Mouse (Mus musculus): ENCODE data around the gene Npepl1. TPM values are rescaled to one million over a fixed set of nuclear protein-coding genes. Genes with fewer than 3 reads are reported as not detected.

Gene Npepl1
- total and polyA plus RNA-seq, 2 experiments from 2014 or later, result 18.8 to 29.5 TPM

GRCm38 (mm10) chr2:174071406-174071805, 38.7 kb upstream of the Npepl1 start:
- Histone ChIP-seq H3K4me2 (ENCODE audit: low read depth, low read length) (no peak overlapping the region), H3K27ac (no peak overlapping the region), H3K27me3 (ENCODE audit: insufficient read depth, low read length) (no peaks in the 10 kb centered on the region), H3K9me3 (ENCODE audit: low read length) (no peaks in the 10 kb centered on the region), H3K36me3 (ENCODE audit: insufficient read depth, low read length) (no peaks in the 10 kb centered on the region), H3K4me1 (ENCODE audit: insufficient read depth, low read length) (peaks cover 6% of the 10 kb centered on the region; the same call in 1 of the 2 replicates), H3K9ac (replicated peaks; ENCODE audit: low read length) (no peak overlapping the region), H3K4me3 (ENCODE audit: low read length) (no peak overlapping the region)
- ATAC-seq (no peak), DNase-seq (ENCODE audit: low spot score) (no peak)
- 93% methylated on average over 5 of the region's 5 CpGs for WGBS
- TF ChIP-seq CTCF (IDR thresholded peaks at IDR 0.05; ENCODE audit: low read depth), result no peak

DNA sequence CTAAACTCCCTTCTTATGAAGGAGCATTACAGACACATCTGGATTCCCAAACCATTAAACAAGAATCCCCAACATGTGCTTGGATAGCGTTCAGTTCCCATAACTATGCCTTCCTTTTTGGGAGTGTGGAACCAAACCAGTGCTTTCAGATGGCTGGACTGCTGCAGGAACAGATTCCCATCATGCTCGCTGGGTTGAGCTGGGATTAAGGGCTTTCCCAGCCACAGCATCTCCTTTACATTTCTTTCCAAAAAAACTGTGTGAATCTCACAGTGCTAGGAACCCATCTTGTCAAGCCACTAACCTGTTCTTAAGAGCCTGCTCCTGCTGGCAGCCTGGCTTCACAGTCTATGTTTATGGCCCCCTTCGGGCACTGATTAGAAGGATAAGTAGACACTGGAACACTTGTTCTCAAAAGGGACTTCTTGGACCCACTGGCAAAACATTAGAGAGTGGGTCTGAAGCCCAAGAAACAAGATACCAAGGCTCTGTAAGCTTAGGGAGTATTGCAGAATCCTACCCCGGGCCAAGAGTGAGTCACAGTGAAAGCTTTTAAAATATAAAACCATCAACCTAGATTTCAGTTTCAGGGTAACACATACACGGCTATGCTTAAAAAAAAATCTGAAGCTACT, 36.9 kb upstream of the Npepl1 start:
- Histone ChIP-seq H3K4me2 (ENCODE audit: low read depth, low read length) (no peak overlapping the region), H3K36me3 (ENCODE audit: insufficient read depth, low read length) (no peaks in the 10 kb centered on the region), H3K27me3 (ENCODE audit: insufficient read depth, low read length) (no peaks in the 10 kb centered on the region), H3K9me3 (ENCODE audit: low read length) (no peaks in the 10 kb centered on the region), H3K27ac (no peak overlapping the region), H3K4me1 (ENCODE audit: insufficient read depth, low read length) (peaks cover 17% of the 10 kb centered on the region; the same call in 1 of the 2 replicates), H3K4me3 (ENCODE audit: low read length) (no peak overlapping the region), H3K9ac (replicated peaks; ENCODE audit: low read length) (no peak overlapping the region)
- ATAC-seq (no peak), DNase-seq (ENCODE audit: low spot score) (no peak)
- no peak for TF ChIP-seq CTCF (IDR thresholded peaks at IDR 0.05; ENCODE audit: low read depth)
- 82% methylated on average over 5 of the region's 5 CpGs for WGBS

DNA sequence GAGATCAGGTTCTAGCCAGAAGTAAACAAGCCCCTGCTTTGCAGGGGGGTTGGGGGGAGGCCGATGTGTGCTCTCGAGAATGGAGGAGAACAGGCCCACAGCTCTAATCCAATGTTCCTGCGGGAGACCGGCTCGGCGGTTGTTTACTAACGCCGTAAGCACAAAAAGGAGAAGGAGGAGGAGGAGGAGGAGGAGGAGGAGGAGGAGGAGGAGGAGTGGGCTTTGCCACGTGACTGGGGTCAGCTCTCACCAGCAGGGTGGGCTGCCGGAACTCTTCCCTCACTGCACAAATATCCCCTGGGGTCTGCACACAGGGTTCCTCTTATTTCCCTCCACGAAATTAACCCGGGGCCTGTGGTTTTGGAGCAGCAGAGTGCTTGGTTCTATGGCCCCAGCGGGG, 35.5 kb upstream of the Npepl1 start:
- Histone ChIP-seq H3K4me1 (ENCODE audit: insufficient read depth, low read length) (peaks cover 18% of the 10 kb centered on the region; the same call in 1 of the 2 replicates), H3K9me3 (ENCODE audit: low read length) (no peaks in the 10 kb centered on the region), H3K27ac (peak overlapping the region; percentile 80), H3K4me2 (ENCODE audit: low read depth, low read length) (peak overlapping the region; percentile 70), H3K9ac (replicated peaks; ENCODE audit: low read length) (peak overlapping the region; percentile 48), H3K4me3 (ENCODE audit: low read length) (peak overlapping the region; percentile 35), H3K36me3 (ENCODE audit: insufficient read depth, low read length) (no peaks in the 10 kb centered on the region), H3K27me3 (ENCODE audit: insufficient read depth, low read length) (no peaks in the 10 kb centered on the region)
- ATAC-seq (peak; percentile 22; the same call in 1 of the 2 replicates), DNase-seq (ENCODE audit: low spot score) (peak; percentile 60)
- WGBS, result 1% methylated on average over 11 of the region's 13 CpGs
- no peak; the same call in 1 of the 2 replicates for TF ChIP-seq CTCF (IDR thresholded peaks at IDR 0.05; ENCODE audit: low read depth)

DNA sequence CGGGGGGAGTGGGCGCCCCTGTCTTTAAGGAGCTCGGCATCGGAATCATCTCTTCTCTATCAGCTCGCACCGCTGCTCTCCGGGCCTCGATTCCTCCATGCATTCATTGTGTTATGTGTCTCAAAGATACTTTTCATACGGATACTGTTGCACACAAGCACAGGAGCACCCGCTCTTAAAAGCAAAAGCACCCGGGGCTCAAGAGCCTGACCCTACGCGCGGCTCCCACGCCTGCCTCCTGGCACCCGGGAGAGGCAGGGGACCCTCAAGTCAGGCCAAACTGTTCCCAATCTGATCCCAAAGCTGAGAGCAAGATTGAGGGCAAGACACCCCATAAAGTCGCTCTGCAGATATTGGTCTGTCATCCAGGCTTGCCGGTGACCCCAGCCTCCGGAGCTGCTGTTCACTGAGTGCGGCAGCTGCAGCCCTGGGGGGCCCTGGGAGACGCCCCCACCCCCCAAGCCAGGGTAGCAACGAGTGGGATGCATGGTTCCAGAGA, 35.0 kb upstream of the Npepl1 start:
- no peak for TF ChIP-seq CTCF (IDR thresholded peaks at IDR 0.05; ENCODE audit: low read depth)
- H3K36me3 ChIP-seq (ENCODE audit: insufficient read depth, low read length), result no peaks in the 10 kb centered on the region
- DNase-seq (ENCODE audit: low spot score) (no peak), ATAC-seq (no peak)
- no peaks in the 10 kb centered on the region for H3K27me3 ChIP-seq (ENCODE audit: insufficient read depth, low read length)
- peak overlapping the region; percentile 70 for H3K4me2 ChIP-seq (ENCODE audit: low read depth, low read length)
- peaks cover 18% of the 10 kb centered on the region; the same call in 1 of the 2 replicates for H3K4me1 ChIP-seq (ENCODE audit: insufficient read depth, low read length)
- peak overlapping the region; percentile 35 for H3K4me3 ChIP-seq (ENCODE audit: low read length)
- peak overlapping the region; percentile 80 for H3K27ac ChIP-seq
- H3K9ac ChIP-seq (replicated peaks; ENCODE audit: low read length), result peak overlapping the region; percentile 48; the same call in 1 of the 2 replicates
- no peaks in the 10 kb centered on the region for H3K9me3 ChIP-seq (ENCODE audit: low read length)
- WGBS, result 2% methylated on average over 22 of the region's 22 CpGs

- Histone ChIP-seq H3K27me3 (ENCODE audit: insufficient read depth, low read length) (no peaks in the 10 kb centered on the region), H3K4me1 (ENCODE audit: insufficient read depth, low read length) (peaks cover 18% of the 10 kb centered on the region; the same call in 1 of the 2 replicates), H3K27ac (peak within 1 kb of the TSS; percentile 80), H3K4me2 (ENCODE audit: low read depth, low read length) (peak within 1 kb of the TSS; percentile 70), H3K9me3 (ENCODE audit: low read length) (no peaks in the 10 kb centered on the region), H3K4me3 (ENCODE audit: low read length) (peak within 1 kb of the TSS; percentile 65), H3K9ac (replicated peaks; ENCODE audit: low read length) (peak within 1 kb of the TSS; percentile 48), H3K36me3 (ENCODE audit: insufficient read depth, low read length) (no peaks in the 10 kb centered on the region)
- ATAC-seq (peak; percentile 94), DNase-seq (ENCODE audit: low spot score) (peak; percentile 91)
- peak; percentile 56 for TF ChIP-seq CTCF (IDR thresholded peaks at IDR 0.05; ENCODE audit: low read depth)
- WGBS, result under 1% methylated on average over 32 of the region's 32 CpGs
These were observed 34.3 kb upstream of the Npepl1 start, which contains the start of gene Stx16 for GRCm38 (mm10) chr2:174075673-174076432. Gene Stx16 (plus strand): TSS chr2:174076308.

DNA sequence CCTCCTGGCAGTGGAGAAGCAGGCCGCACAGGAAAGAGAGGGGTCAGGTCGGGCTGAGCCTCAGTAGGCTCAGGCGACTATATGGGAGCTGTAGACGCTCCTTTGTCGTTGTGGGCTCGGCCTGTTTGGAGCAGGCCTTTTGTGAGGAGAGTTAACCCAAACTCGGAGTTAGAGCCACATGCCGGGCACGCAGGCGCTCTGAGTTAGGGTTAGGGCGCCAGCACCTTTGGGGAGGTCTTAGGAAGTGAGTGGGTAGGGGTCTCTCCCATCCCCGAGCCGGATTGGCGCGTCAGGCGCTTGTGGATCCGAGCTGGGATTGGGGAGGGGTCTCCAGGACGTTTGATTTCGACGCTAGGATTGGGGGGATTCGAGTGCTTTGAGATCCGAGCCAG, 33.7 kb upstream of the Npepl1 start:
- TF ChIP-seq CTCF (IDR thresholded peaks at IDR 0.05; ENCODE audit: low read depth), result no peak
- Histone ChIP-seq H3K4me2 (ENCODE audit: low read depth, low read length) (peak overlapping the region; percentile 70), H3K4me1 (ENCODE audit: insufficient read depth, low read length) (peaks cover 18% of the 10 kb centered on the region; the same call in 1 of the 2 replicates), H3K27ac (peak overlapping the region; percentile 80), H3K4me3 (ENCODE audit: low read length) (peak overlapping the region; percentile 65), H3K36me3 (ENCODE audit: insufficient read depth, low read length) (no peaks in the 10 kb centered on the region), H3K9ac (replicated peaks; ENCODE audit: low read length) (peak overlapping the region; percentile 45), H3K27me3 (ENCODE audit: insufficient read depth, low read length) (no peaks in the 10 kb centered on the region), H3K9me3 (ENCODE audit: low read length) (no peaks in the 10 kb centered on the region)
- ATAC-seq, result peak; percentile 85
- WGBS, result under 1% methylated on average over 22 of the region's 22 CpGs
- DNase-seq (ENCODE audit: low spot score), result peak; percentile 87

Measured in hindbrain, postnatal 0 days (tissue).